Comparison of ENCODE assay signal across 9 mouse cellular contexts in the genomic region with DNA sequence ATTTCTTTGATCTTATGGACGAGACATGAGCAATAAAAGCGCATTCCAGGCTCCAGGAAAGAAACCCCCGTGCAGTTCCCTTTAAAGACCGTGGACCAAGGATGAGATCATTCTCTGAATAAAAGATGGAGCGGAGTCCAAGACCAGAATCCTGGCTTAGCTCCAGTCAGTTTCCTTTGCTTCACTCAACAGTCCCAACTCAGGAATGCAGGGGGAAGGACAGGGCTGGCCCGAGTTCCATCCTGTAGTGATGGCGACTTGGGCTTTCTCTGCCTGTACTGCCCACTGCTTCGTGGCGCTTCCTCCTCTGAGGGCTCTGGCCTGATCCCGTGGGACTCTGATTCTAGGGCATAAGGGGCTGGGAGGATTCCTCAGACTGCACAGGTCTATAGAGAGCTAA. TPM values are rescaled to one million over a fixed set of nuclear protein-coding genes. Genes with fewer than 3 reads are reported as not detected.
A peak's percentile ranks its signal among the peaks of the same experiment; 100 is the strongest.
DNase-seq lines count a peak whose midpoint lies in the region; ATAC-seq and TF ChIP-seq lines count a peak whose summit lies in the region.
"Had no signal": no experiment of that assay in that cellular context is flagged by ENCODE, and none has a peak within 500 bp of the region (broad histone marks: within the 10 kb centered on the region; RNA-seq: fewer than 3 reads in every experiment).

No protein-coding gene starts in this region.

- H3K27ac ChIP-seq in forebrain, embryonic 10.5 days = peak overlapping the region; percentile 76
- H3K27ac ChIP-seq in forebrain, embryonic 11.5 days (ENCODE audit: low read depth, low read length) = no peak overlapping the region
- H3K27ac ChIP-seq in kidney, adult 2 months (ENCODE audit: insufficient read depth, low read depth, low read length) = peak overlapping the region; percentile 25; the same call in 1 of the 2 replicates

- DNase-seq in forebrain, embryonic 10.5 days (ENCODE audit: extremely low spot score, low spot score) = no peak
- no peak for DNase-seq in forebrain, embryonic 11.5 days (ENCODE audit: low spot score)
- DNase-seq in brain, embryonic 14.5 days (ENCODE audit: low read depth) = peak; percentile 94
- peak; percentile 91 to 92 for DNase-seq in heart, adult 9 months (ENCODE audit: low spot score in 2 of 2)
- peak; percentile 90 for DNase-seq in kidney, adult 2 months
- peak; percentile 91 for DNase-seq in lung, postnatal 36 days
- DNase-seq in MN1 (ENCODE audit: low spot score) = no peak

- 70% methylated on average over 10 of the region's 10 CpGs for WGBS in forebrain, embryonic 10.5 days
- WGBS in forebrain, embryonic 11.5 days = 57% methylated on average over 10 of the region's 10 CpGs
- 25% methylated on average over 10 of the region's 10 CpGs for WGBS in kidney, adult 2 months

- no peak overlapping the region for H3K4me2 ChIP-seq in forebrain, embryonic 11.5 days (ENCODE audit: low read depth, low read length, severe bottlenecking)

- TF ChIP-seq CTCF in brain, embryonic 14.5 days (IDR thresholded peaks at IDR 0.05; ENCODE audit: borderline replicate concordance, extremely low read depth, insufficient read depth, insufficient read length) = no peak
- no peak for TF ChIP-seq CTCF in kidney, adult 2 months (conservative IDR thresholded peaks at IDR 0.05; ENCODE audit: insufficient read depth, insufficient read length, low read depth, low read length)

- no peak overlapping the region for H3K9ac ChIP-seq in forebrain, embryonic 11.5 days (ENCODE audit: low read length)

- no peaks in the 10 kb centered on the region for H3K36me3 ChIP-seq in forebrain, embryonic 10.5 days (replicated peaks)
- H3K36me3 ChIP-seq in forebrain, embryonic 11.5 days (ENCODE audit: control insufficient read depth, insufficient read depth, low read length) = no peaks in the 10 kb centered on the region
- H3K36me3 ChIP-seq in kidney, adult 2 months (ENCODE audit: control insufficient read depth, insufficient read depth, low read length) = no peaks in the 10 kb centered on the region

- no peak for ATAC-seq in forebrain, embryonic 11.5 days (replicated peaks; ENCODE audit: low FRiP score)
- no peak for ATAC-seq in megakaryocyte progenitor cell, adult 5-6 weeks (replicated peaks; ENCODE audit: poor library complexity)

- H3K27me3 ChIP-seq in forebrain, embryonic 10.5 days (ENCODE audit: poor library complexity, severe bottlenecking) = no peaks in the 10 kb centered on the region
- no peaks in the 10 kb centered on the region for H3K27me3 ChIP-seq in forebrain, embryonic 11.5 days (ENCODE audit: control insufficient read depth, insufficient read depth, low read length)
- H3K27me3 ChIP-seq in kidney, adult 2 months (replicated peaks; ENCODE audit: control insufficient read depth, insufficient read depth, low read length) = no peaks in the 10 kb centered on the region

- H3K4me3 ChIP-seq in forebrain, embryonic 10.5 days = no peak overlapping the region
- no peak overlapping the region for H3K4me3 ChIP-seq in forebrain, embryonic 11.5 days (ENCODE audit: low read depth, low read length)
- H3K4me3 ChIP-seq in kidney, adult 2 months (ENCODE audit: insufficient read depth, low read depth, low read length) = no peak overlapping the region

- no peaks in the 10 kb centered on the region for H3K9me3 ChIP-seq in forebrain, embryonic 10.5 days
- no peaks in the 10 kb centered on the region for H3K9me3 ChIP-seq in forebrain, embryonic 11.5 days (ENCODE audit: control insufficient read depth, low read length)

- H3K4me1 ChIP-seq in forebrain, embryonic 10.5 days = peaks cover 64% of the 10 kb centered on the region
- peaks cover 16% of the 10 kb centered on the region; the same call in 1 of the 2 replicates for H3K4me1 ChIP-seq in forebrain, embryonic 11.5 days (replicated peaks; ENCODE audit: control insufficient read depth, insufficient read depth, low read length)
- H3K4me1 ChIP-seq in kidney, adult 2 months (ENCODE audit: control insufficient read depth, insufficient read depth, low read length) = peaks cover 4% of the 10 kb centered on the region; the same call in 1 of the 2 replicates

- TF ChIP-seq POLR2A in brain, embryonic 14.5 days (IDR thresholded peaks at IDR 0.05; ENCODE audit: borderline replicate concordance, extremely low read depth, insufficient read depth, insufficient read length, poor library complexity, severe bottlenecking) = no peak
- no peak for TF ChIP-seq POLR2A in kidney, adult 2 months (IDR thresholded peaks at IDR 0.05; ENCODE audit: low read depth, low read length)

RNA-seq across cellular contexts. Expression of gene Casq1, which starts 0.7 kb away (rescaled TPM):
- 0.69 and 0.99 TPM in 2 replicates for polyA plus RNA-seq in forebrain, embryonic 10.5 days (2016; fragmentation: Nextera tagmentation; extraction: Ambion mirVana)
- polyA plus RNA-seq in forebrain, embryonic 11.5 days (2014; fragmentation: Nextera tagmentation; extraction: Ambion mirVana) = 1.1 and 2.0 TPM in 2 replicates
- polyA plus RNA-seq in brain, embryonic 14.5 days (2012; rRNA removed) = 2.6 and 3.9 TPM in 2 replicates
- polyA plus RNA-seq in kidney, adult 2 months (2012; rRNA removed) = 0.29 and 27.1 TPM in 2 replicates
- total RNA-seq in megakaryocyte progenitor cell, adult 5-6 weeks (2015) = not detected in 2 replicates
- total RNA-seq in megakaryocyte progenitor cell, adult 5-6 weeks (2017) = not detected in 2 replicates

RNA-seq across cellular contexts. Expression of gene Pea15a, which starts 13.8 kb away (rescaled TPM):
- 282 and 292 TPM in 2 replicates for polyA plus RNA-seq in forebrain, embryonic 10.5 days (2016; fragmentation: Nextera tagmentation; extraction: Ambion mirVana)
- 371 and 409 TPM in 2 replicates for polyA plus RNA-seq in forebrain, embryonic 11.5 days (2014; fragmentation: Nextera tagmentation; extraction: Ambion mirVana)
- 308 and 321 TPM in 2 replicates for polyA plus RNA-seq in brain, embryonic 14.5 days (2012; rRNA removed)
- polyA plus RNA-seq in kidney, adult 2 months (2012; rRNA removed) = 52.1 and 58.7 TPM in 2 replicates
- total RNA-seq in megakaryocyte progenitor cell, adult 5-6 weeks (2015) = 3.1 and 4.9 TPM in 2 replicates
- total RNA-seq in megakaryocyte progenitor cell, adult 5-6 weeks (2017) = 2.2 and 2.6 TPM in 2 replicates

RNA-seq across cellular contexts. Expression of gene Atp1a4, which starts 37.8 kb away (rescaled TPM):
- not detected in 2 replicates for polyA plus RNA-seq in forebrain, embryonic 10.5 days (2016; fragmentation: Nextera tagmentation; extraction: Ambion mirVana)
- polyA plus RNA-seq in forebrain, embryonic 11.5 days (2014; fragmentation: Nextera tagmentation; extraction: Ambion mirVana) = 0.08 TPM in 1 of 2 replicates, not detected in the other
- polyA plus RNA-seq in brain, embryonic 14.5 days (2012; rRNA removed) = 0.05 and 0.08 TPM in 2 replicates
- 0.09 and 0.11 TPM in 2 replicates for polyA plus RNA-seq in kidney, adult 2 months (2012; rRNA removed)
- not detected in 2 replicates for total RNA-seq in megakaryocyte progenitor cell, adult 5-6 weeks (2015)
- total RNA-seq in megakaryocyte progenitor cell, adult 5-6 weeks (2017) = not detected in 2 replicates
- polyA plus RNA-seq: embryonic facial prominence, embryonic 11.5 days had no signal

RNA-seq across cellular contexts. Expression of gene Igsf8, which starts 41.0 kb away (rescaled TPM):
- polyA plus RNA-seq in forebrain, embryonic 10.5 days (2016; fragmentation: Nextera tagmentation; extraction: Ambion mirVana) = 53.0 and 55.4 TPM in 2 replicates
- polyA plus RNA-seq in forebrain, embryonic 11.5 days (2014; fragmentation: Nextera tagmentation; extraction: Ambion mirVana) = 104 and 122 TPM in 2 replicates
- 110 and 207 TPM in 2 replicates for polyA plus RNA-seq in brain, embryonic 14.5 days (2012; rRNA removed)
- polyA plus RNA-seq in kidney, adult 2 months (2012; rRNA removed) = 54.3 and 57.7 TPM in 2 replicates
- 28.8 and 29.7 TPM in 2 replicates for total RNA-seq in megakaryocyte progenitor cell, adult 5-6 weeks (2015)
- total RNA-seq in megakaryocyte progenitor cell, adult 5-6 weeks (2017) = 25.5 and 30.6 TPM in 2 replicates

Comparison
In these comparisons a context has a peak if more than half of its experiments do, and no peak if none do; other contexts are left out.
1. DNase-seq: peak in brain, embryonic 14.5 days (single experiment), heart, adult 9 months (2 of 2), kidney, adult 2 months (single experiment) and lung, postnatal 36 days (single experiment); none in forebrain, embryonic 10.5 days (single experiment), forebrain, embryonic 11.5 days (single experiment) and MN1 (single experiment).